Mouse (Mus musculus) layer of hippocampus, adult 2 months (tissue): ENCODE measurements at regions not wholly inside any gene's neighbourhood (a gene's known extent, or its start where the extent isn't known, plus 50 kb on each side); places are given as distances from the start of the nearest gene placed in this dataset.

Source experiments
- DNase-seq, 2 experiments: peaks; one replicate each; pipeline ENCODE4 v3.0.0; 2022; ENCODE audit warnings: low spot score in 2 of 2
- H3K27ac ChIP-seq: fragments of 200-600 bp; 2 replicates; pipeline ENCODE4 v1.8.1; 2022
- H3K4me3 ChIP-seq: fragments of 200-600 bp; 2 replicates; pipeline ENCODE4 v1.8.1; 2022; ENCODE audit warnings: mild to moderate bottlenecking
- CTCF ChIP-seq: fragments of 200-600 bp; conservative IDR thresholded peaks from 2 replicates; pipeline ENCODE4 v1.8.1; 2022; ENCODE audit warnings: antibody characterized with exemption, mild to moderate bottlenecking, moderate library complexity

- H3K27ac ChIP-seq, result no peak overlapping the region
- no peak for DNase-seq
- TF ChIP-seq CTCF, result peak; percentile 39
- no peak overlapping the region for H3K4me3 ChIP-seq
Observed at GRCm38 (mm10) chr17:10065131-10065530, 254.5 kb downstream of the Qk start.

- Histone ChIP-seq H3K4me3 (no peak overlapping the region), H3K27ac (no peak overlapping the region)
- DNase-seq, result no peak
- no peak for TF ChIP-seq CTCF
Observed at GRCm38 (mm10) chr17:10062546-10063100, 257.0 kb downstream of the Qk start.

GRCm38 (mm10) chr17:10057736-10058135, 261.9 kb downstream of the Qk start:
- Histone ChIP-seq H3K27ac (no peak overlapping the region), H3K4me3 (no peak overlapping the region)
- no peak for DNase-seq
- TF ChIP-seq CTCF, result no peak

GRCm38 (mm10) chr17:10056096-10056495, 263.6 kb downstream of the Qk start:
- no peak for TF ChIP-seq CTCF
- peak; percentile 11 to 18 for DNase-seq
- Histone ChIP-seq H3K4me3 (no peak overlapping the region), H3K27ac (no peak overlapping the region; the same call in 1 of the 2 replicates)

- peak in 1 of 2 experiments; percentile 17 for DNase-seq
- no peak overlapping the region for H3K4me3 ChIP-seq
- no peak overlapping the region for H3K27ac ChIP-seq
- TF ChIP-seq CTCF, result no peak
Observed at GRCm38 (mm10) chr17:10054375-10054774, 265.3 kb downstream of the Qk start.

- no peak overlapping the region for H3K4me3 ChIP-seq
- no peak overlapping the region for H3K27ac ChIP-seq
- no peak for DNase-seq
- TF ChIP-seq CTCF, result no peak
Observed at GRCm38 (mm10) chr17:10044336-10044735, 275.3 kb downstream of the Qk start.

GRCm38 (mm10) chr17:10042042-10042652, 277.5 kb downstream of the Qk start:
- Histone ChIP-seq H3K4me3 (no peak overlapping the region), H3K27ac (no peak overlapping the region)
- no peak for TF ChIP-seq CTCF
- DNase-seq, result no peak

- Histone ChIP-seq H3K27ac (peak overlapping the region; percentile 6; the same call in 1 of the 2 replicates), H3K4me3 (no peak overlapping the region)
- no peak for TF ChIP-seq CTCF
- no peak for DNase-seq
Observed at GRCm38 (mm10) chr17:10040951-10041359, 278.7 kb downstream of the Qk start.

GRCm38 (mm10) chr17:10040375-10040774, 279.3 kb downstream of the Qk start:
- TF ChIP-seq CTCF, result no peak
- no peak for DNase-seq
- Histone ChIP-seq H3K27ac (peak overlapping the region; percentile 6; the same call in 1 of the 2 replicates), H3K4me3 (no peak overlapping the region)

GRCm38 (mm10) chr17:10037799-10038445, 281.7 kb downstream of the Qk start:
- peak overlapping the region; percentile 72 for H3K27ac ChIP-seq
- TF ChIP-seq CTCF, result no peak
- no peak overlapping the region for H3K4me3 ChIP-seq
- DNase-seq, result no peak

- H3K27ac ChIP-seq, result no peak overlapping the region
Observed at GRCm38 (mm10) chr17:10033510-10033909, 286.1 kb downstream of the Qk start.

GRCm38 (mm10) chr17:10031033-10031432, 288.6 kb downstream of the Qk start:
- Histone ChIP-seq H3K27ac (no peak overlapping the region), H3K4me3 (no peak overlapping the region)
- no peak for DNase-seq
- TF ChIP-seq CTCF, result no peak

More at GRCm38 (mm10) chr17:10033510-10033909, 286.1 kb downstream of the Qk start:
- no peak for TF ChIP-seq CTCF
- no peak for DNase-seq
- H3K4me3 ChIP-seq, result no peak overlapping the region

GRCm38 (mm10) chr17:10026770-10027169, 292.9 kb downstream of the Qk start:
- no peak overlapping the region for H3K27ac ChIP-seq
- no peak overlapping the region for H3K4me3 ChIP-seq
- TF ChIP-seq CTCF, result no peak
- DNase-seq, result no peak

- H3K4me3 ChIP-seq, result no peak overlapping the region
- DNase-seq, result no peak
- no peak for TF ChIP-seq CTCF
- no peak overlapping the region for H3K27ac ChIP-seq
Observed at GRCm38 (mm10) chr17:10025212-10025611, 294.4 kb downstream of the Qk start.
